Mouse (Mus musculus): ENCODE measurements around the gene Lpcat3. TPM values are rescaled to one million over a fixed set of nuclear protein-coding genes. Genes with fewer than 3 reads are reported as not detected.

Gene Lpcat3
- polyA plus RNA-seq, 1 experiment from 2014 or later, result 209 TPM

DNA sequence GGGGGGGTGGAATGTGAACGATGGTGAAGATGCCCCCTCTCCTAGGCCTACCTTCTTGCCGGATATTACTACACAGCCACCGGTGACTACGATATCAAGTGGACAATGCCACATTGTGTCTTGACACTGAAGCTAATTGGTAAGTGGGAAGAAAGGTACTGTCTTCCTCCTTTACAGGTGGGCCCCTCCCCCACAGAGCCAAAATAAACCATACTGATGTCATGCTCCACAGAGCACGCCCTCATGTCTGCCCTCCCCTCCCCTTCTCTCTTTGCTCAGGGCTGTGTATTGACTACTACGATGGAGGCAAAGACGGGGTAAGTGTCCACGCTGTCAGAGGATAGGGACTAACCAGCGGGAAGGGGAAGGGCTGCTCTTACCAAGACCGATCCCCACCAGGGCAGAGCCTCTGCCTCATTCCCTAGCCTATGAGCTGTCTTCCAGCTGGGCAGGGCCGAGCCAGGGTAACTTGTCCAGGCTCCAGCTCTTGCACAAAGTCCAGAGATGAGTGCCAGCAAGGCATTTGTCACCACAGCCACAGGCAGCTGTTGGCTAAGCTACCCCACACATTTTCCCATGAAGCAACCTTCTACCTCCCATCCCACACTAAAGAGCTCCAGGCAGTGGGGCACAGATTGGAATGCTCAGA, 37.3 kb downstream of the Lpcat3 start:
- Histone ChIP-seq H3K9ac (ENCODE audit: low read depth, low read length) (no peak overlapping the region), H3K4me3 (ENCODE audit: low read depth, low read length) (no peak overlapping the region), H3K9me3 (ENCODE audit: control insufficient read depth) (no peaks in the 10 kb centered on the region), H3K27me3 (replicated peaks; ENCODE audit: control insufficient read depth, insufficient read depth, low read length) (no peaks in the 10 kb centered on the region), H3K36me3 (ENCODE audit: control insufficient read depth, insufficient read depth) (peaks cover 62% of the 10 kb centered on the region), H3K4me1 (replicated peaks; ENCODE audit: control insufficient read depth, insufficient read depth, low read length) (no peaks in the 10 kb centered on the region), H3K4me2 (replicated peaks; ENCODE audit: low read depth) (no peak overlapping the region), H3K27ac (ENCODE audit: low read depth, low read length) (peak overlapping the region; percentile 74)
- TF ChIP-seq CTCF (IDR thresholded peaks at IDR 0.05; ENCODE audit: low read depth), result no peak
- ATAC-seq, result peak; percentile 77
- 65% methylated on average over 11 of the region's 11 CpGs for WGBS

DNA sequence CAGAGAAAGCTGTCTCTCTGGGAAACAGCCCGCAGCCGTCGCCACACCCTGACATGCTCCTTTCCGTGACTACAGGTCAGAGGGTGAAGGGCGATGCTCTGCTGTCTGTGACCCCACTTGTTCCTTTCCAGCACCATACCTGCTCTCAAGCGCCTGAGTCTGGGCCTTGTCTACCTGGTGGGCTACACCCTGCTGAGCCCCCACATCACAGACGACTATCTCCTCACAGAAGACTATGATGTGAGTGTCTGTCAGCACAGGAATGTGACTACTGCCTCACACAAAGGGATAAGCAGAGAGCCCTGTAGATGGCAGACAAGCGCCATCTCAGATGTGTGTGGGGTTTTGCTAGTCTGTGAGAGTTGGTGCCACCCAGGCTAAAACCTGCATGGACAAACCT, 38.5 kb downstream of the Lpcat3 start:
- 67% methylated on average over 8 of the region's 8 CpGs for WGBS
- no peaks in the 10 kb centered on the region for H3K27me3 ChIP-seq (replicated peaks; ENCODE audit: control insufficient read depth, insufficient read depth, low read length)
- H3K9me3 ChIP-seq (ENCODE audit: control insufficient read depth), result no peaks in the 10 kb centered on the region
- H3K4me2 ChIP-seq (replicated peaks; ENCODE audit: low read depth), result no peak overlapping the region
- TF ChIP-seq CTCF (IDR thresholded peaks at IDR 0.05; ENCODE audit: low read depth), result peak; percentile 52
- no peak overlapping the region for H3K4me3 ChIP-seq (ENCODE audit: low read depth, low read length)
- no peak overlapping the region for H3K9ac ChIP-seq (ENCODE audit: low read depth, low read length)
- H3K36me3 ChIP-seq (ENCODE audit: control insufficient read depth, insufficient read depth), result peaks cover 70% of the 10 kb centered on the region
- peak overlapping the region; percentile 74 for H3K27ac ChIP-seq (ENCODE audit: low read depth, low read length)
- ATAC-seq, result no peak
- H3K4me1 ChIP-seq (replicated peaks; ENCODE audit: control insufficient read depth, insufficient read depth, low read length), result no peaks in the 10 kb centered on the region

- WGBS, result 90% methylated on average over 17 of the region's 17 CpGs
- H3K36me3 ChIP-seq (ENCODE audit: control insufficient read depth, insufficient read depth), result peaks cover 70% of the 10 kb centered on the region
- no peaks in the 10 kb centered on the region for H3K4me1 ChIP-seq (replicated peaks; ENCODE audit: control insufficient read depth, insufficient read depth, low read length)
- no peak overlapping the region for H3K4me2 ChIP-seq (replicated peaks; ENCODE audit: low read depth)
- no peaks in the 10 kb centered on the region for H3K27me3 ChIP-seq (replicated peaks; ENCODE audit: control insufficient read depth, insufficient read depth, low read length)
- ATAC-seq, result no peak
- H3K4me3 ChIP-seq (ENCODE audit: low read depth, low read length), result no peak overlapping the region
- no peak overlapping the region for H3K9ac ChIP-seq (ENCODE audit: low read depth, low read length)
- no peaks in the 10 kb centered on the region for H3K9me3 ChIP-seq (ENCODE audit: control insufficient read depth)
- H3K27ac ChIP-seq (ENCODE audit: low read depth, low read length), result 0 out of 2 replicates have a peak overlapping the region, but pooled peaks have one; percentile 74
- TF ChIP-seq CTCF (IDR thresholded peaks at IDR 0.05; ENCODE audit: low read depth), result peak; percentile 44
Observed at GRCm38 (mm10) chr6:124702102-124702783, 39.4 kb downstream of the Lpcat3 start.

DNA sequence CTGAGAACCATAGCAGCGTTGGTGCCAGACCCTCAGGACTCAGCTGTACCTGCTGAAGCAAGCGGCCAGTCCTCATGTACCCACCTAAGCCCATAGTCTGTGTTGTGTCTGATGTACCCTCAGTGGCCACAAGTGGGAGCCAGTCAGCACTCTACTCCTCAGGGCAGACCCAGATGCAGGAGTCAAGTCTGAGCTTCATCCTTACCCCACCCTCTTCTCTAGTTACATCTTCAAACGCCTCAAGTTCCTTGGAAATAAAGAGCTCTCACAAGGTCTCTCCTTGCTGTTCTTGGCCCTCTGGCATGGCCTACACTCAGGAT, 39.9 kb downstream of the Lpcat3 start:
- Histone ChIP-seq H3K27me3 (replicated peaks; ENCODE audit: control insufficient read depth, insufficient read depth, low read length) (no peaks in the 10 kb centered on the region), H3K9me3 (ENCODE audit: control insufficient read depth) (no peaks in the 10 kb centered on the region), H3K27ac (ENCODE audit: low read depth, low read length) (no peak overlapping the region), H3K4me1 (replicated peaks; ENCODE audit: control insufficient read depth, insufficient read depth, low read length) (no peaks in the 10 kb centered on the region), H3K36me3 (ENCODE audit: control insufficient read depth, insufficient read depth) (peaks cover 70% of the 10 kb centered on the region), H3K9ac (ENCODE audit: low read depth, low read length) (no peak overlapping the region), H3K4me3 (ENCODE audit: low read depth, low read length) (no peak overlapping the region), H3K4me2 (replicated peaks; ENCODE audit: low read depth) (no peak overlapping the region)
- 0 out of 2 replicates have a peak, but pooled peaks have one; percentile 39 for ATAC-seq
- WGBS, result 41% methylated on average over 3 of the region's 3 CpGs
- peak; percentile 90 for TF ChIP-seq CTCF (IDR thresholded peaks at IDR 0.05; ENCODE audit: low read depth)

DNA sequence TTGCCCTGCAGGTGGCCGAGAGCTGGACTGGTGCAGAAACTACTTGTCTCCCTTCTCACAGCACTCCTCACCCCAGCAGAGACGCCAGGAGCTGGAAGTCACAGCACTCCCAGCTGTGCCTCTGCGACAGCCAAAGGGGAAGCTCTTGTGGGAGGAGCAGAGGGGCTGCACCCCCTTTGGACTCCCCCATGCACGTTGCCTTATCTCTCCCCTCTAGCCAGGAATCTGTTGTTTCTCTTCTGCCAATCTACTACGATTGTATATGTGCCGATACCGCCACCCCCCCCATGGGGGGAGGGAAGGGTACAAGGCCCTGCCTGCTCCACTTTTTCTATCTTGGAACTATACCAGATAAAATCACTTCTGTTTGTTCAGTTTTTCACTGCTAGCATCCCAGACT, 41.0 kb downstream of the Lpcat3 start:
- Histone ChIP-seq H3K27me3 (replicated peaks; ENCODE audit: control insufficient read depth, insufficient read depth, low read length) (no peaks in the 10 kb centered on the region), H3K36me3 (ENCODE audit: control insufficient read depth, insufficient read depth) (peaks cover 72% of the 10 kb centered on the region), H3K4me1 (replicated peaks; ENCODE audit: control insufficient read depth, insufficient read depth, low read length) (no peaks in the 10 kb centered on the region), H3K4me2 (replicated peaks; ENCODE audit: low read depth) (no peak overlapping the region), H3K27ac (ENCODE audit: low read depth, low read length) (no peak overlapping the region), H3K9me3 (ENCODE audit: control insufficient read depth) (no peaks in the 10 kb centered on the region), H3K4me3 (ENCODE audit: low read depth, low read length) (no peak overlapping the region), H3K9ac (ENCODE audit: low read depth, low read length) (no peak overlapping the region)
- ATAC-seq, result no peak
- 61% methylated on average over 7 of the region's 7 CpGs for WGBS
- TF ChIP-seq CTCF (IDR thresholded peaks at IDR 0.05; ENCODE audit: low read depth), result no peak

DNA sequence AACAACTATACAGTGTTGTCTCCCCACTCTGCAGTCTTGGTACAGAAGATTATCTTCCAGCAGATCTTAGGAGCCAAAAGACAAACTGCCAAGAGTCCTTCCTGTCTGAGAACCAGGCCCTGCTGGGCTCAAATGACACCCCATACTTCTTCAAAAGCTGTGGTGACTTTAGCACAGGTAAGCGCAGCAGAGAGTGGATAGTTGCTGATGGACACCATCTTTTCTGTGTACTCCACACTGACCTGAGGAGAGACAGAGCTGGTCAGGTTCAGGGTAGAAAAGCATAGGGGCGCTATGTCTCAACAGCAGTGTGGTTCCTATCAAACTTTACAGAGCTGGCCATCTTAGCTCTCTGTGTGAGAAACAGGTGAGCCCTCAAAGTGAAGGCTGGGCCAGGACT, 41.6 kb downstream of the Lpcat3 start:
- no peak overlapping the region for H3K9ac ChIP-seq (ENCODE audit: low read depth, low read length)
- H3K27me3 ChIP-seq (replicated peaks; ENCODE audit: control insufficient read depth, insufficient read depth, low read length), result no peaks in the 10 kb centered on the region
- H3K36me3 ChIP-seq (ENCODE audit: control insufficient read depth, insufficient read depth), result peaks cover 66% of the 10 kb centered on the region
- no peak for ATAC-seq
- no peak overlapping the region for H3K4me3 ChIP-seq (ENCODE audit: low read depth, low read length)
- no peak overlapping the region for H3K4me2 ChIP-seq (replicated peaks; ENCODE audit: low read depth)
- no peaks in the 10 kb centered on the region for H3K9me3 ChIP-seq (ENCODE audit: control insufficient read depth)
- TF ChIP-seq CTCF (IDR thresholded peaks at IDR 0.05; ENCODE audit: low read depth), result no peak
- 93% methylated on average over 2 of the region's 2 CpGs for WGBS
- H3K4me1 ChIP-seq (replicated peaks; ENCODE audit: control insufficient read depth, insufficient read depth, low read length), result 0 out of 2 replicates have a peak, but pooled peaks cover 4% of the 10 kb centered on the region
- no peak overlapping the region; the same call in 1 of the 2 replicates for H3K27ac ChIP-seq (ENCODE audit: low read depth, low read length)
